Mouse (Mus musculus): ENCODE results near the gene Ilkap. TPM values are rescaled to one million over a fixed set of nuclear protein-coding genes. Genes with fewer than 3 reads are reported as not detected.

Ilkap gene
- total RNA-seq, 2 experiments from 2014 or later: 54.5 to 62.4 TPM

DNA sequence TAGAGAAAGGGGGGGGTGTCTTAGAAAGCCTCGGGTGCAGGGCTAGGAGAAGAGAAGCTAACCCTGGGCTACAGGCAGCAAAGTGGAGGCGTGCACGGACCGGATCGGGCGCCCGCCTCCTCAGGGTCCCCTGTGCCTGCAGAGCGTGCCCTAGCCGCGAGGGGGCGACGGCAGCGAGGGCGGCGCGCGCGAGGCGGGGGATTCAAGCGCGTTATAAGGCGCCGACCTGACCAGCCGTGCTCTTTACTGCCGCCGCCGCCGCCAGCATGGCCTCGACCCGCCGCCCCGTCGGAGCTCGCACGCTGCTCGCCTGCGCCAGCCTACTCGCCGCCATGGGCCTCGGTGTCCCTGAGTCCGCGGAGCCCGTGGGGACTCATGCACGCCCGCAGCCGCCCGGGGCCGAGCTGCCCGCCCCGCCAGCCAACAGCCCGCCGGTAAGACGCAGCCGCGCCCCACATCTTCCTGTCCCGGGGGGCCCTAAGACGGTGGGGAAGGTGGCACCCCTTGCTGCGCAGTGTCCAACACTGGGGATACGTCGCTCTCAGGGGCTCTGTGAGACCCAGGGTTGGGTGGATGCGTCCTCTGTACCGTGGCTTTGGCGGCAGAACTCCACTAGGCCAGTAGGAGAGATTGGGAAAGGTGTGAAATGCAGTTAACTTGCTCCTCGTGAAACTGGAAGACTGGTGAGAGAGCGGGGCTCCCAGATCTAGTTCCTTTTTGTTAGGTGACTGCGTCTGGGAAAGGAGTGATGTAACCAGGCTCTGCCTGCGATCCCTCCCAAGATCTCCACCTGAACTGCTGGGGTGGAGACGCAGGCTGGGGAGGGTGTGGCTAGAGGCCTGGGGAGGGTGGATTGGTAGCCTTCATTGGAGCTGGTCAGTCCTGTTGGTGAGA, 32.2 kb downstream of the Ilkap start, which contains the start of gene Erfe:
Erfe (plus strand) TSS at position 216 of the 894 bp plus-strand sequence.
- DNase-seq (ENCODE audit: low spot score in 2 of 2): peak in 1 of 2 experiments; percentile 34
- intact Hi-C loops (cut with DNase I): no loop called here

DNA sequence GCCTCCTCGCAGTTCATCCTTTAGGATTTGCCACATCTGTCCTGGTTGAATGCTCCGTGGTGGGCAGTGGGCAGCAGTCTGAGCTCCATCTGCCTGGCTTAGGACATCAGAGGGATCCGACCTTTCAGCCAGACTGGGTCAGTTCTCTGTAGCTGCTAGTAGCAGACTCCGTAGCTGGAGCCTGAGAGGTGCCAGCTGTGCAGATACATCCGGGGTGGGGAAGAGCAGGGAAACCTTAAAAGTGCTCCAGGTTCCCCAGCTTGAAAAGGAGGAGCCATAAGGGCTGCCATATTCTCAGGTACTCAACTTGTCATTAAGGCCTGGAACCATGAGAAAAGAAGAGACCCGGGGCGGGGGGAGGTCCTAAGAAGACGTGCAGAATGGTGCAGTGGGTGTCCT, 32.8 kb downstream of the Ilkap start:
- intact Hi-C loops (cut with DNase I): no loop called here
- DNase-seq (ENCODE audit: low spot score in 2 of 2): no peak

DNA sequence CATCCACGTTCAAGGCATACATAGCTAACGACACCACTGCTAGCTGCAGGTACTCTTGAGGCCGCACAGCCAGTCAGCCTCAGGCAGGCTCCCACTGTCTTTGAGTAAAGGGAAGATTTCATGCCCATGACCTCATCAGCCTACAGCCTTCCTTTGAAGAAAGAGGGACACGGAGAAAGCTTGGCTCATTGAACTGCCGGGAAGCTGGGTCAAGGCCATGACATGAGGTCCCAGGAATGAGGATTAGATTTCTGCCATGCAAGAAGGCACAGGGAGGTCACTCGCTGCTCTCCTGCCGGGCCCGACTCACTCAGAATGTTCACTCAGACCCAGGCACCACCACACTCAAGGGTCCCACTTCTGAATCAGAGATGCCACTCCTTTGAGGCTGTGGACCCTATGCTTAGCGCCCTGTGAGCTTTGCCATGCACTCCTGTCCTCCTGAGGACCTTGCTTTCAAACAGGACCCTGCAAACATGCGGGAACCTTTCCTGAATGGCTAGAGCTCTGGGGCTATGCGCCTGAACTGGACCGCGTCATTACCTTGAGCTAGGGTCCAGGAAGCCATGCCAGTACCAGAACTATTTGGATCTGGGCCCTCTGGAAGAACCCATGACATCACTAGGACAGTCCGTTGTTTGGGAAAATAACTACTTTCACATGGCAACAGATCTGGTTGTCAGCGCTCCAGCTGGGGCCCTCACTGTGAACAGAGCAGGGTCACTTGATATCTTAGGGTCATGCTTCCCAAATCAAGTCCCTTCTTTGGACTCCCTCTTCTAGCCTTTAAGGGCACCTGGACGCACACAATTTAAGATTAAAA, 33.6 kb downstream of the Ilkap start:
- no peak for DNase-seq (ENCODE audit: low spot score in 2 of 2)
- intact Hi-C loops (cut with DNase I): no loop called here

DNA sequence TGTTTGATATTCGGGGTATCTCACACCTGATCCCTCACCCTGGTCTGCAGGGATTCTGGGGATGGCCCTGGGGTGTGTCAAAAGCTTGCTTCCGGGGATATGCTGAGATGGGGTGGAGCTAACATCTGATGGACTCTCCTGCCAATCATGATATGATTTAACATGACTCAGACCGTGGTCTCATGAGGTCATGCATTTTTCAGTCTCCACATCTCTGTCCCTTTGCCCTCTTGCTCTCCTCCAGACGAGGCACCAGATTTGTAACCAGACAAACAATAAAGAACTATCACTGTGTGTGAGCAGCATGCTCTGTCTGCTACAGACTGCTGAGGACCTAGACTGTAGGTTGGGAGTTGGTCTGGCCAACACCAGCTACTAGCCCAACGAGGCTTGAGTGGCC, 36.5 kb downstream of the Ilkap start:
- intact Hi-C loops (cut with DNase I): no loop called here
- no peak for DNase-seq (ENCODE audit: low spot score in 2 of 2)

DNA sequence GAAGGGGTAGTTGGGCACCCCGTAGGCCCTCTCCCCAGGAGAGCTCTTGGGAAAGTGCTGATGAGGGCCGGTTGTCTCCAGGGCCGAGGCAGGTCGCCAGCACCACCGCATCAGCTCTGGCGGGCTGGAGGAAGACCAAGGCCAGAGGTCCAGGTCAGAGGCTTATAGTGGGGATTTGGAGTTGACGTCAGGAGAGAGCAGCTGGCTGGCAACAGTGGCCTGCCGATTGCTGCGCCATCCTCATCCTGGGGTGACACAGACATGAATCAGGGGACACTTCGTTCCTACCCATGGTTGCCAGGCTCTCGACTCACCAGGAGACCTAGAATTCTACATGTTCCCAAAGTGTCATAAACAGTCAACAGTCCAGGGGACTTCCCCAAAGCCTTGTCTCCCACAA, 42.5 kb downstream of the Ilkap start:
- DNase-seq (ENCODE audit: low spot score in 2 of 2): no peak
- intact Hi-C loops (cut with DNase I): no loop called here

DNA sequence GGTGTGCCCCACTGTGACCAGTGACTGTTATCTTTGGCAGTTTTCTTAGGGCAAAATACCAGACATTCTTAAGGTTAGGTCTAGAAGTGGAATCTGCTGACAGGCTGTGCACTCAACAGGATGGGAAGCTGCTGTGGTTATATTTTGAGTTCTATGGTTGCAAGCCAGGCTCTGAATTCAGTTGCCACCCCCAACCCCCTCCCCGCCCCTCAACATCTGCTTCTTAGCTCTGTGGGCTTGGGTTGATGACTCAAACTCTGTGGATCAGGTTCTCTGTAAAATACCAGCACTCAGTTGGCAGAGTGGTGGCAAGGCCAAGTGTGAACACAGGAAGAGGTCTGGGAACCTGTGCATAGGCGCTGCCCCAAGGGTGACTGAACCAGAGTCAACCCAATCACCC, 46.3 kb downstream of the Ilkap start:
- peak in 1 of 2 experiments; percentile 15 for DNase-seq (ENCODE audit: low spot score in 2 of 2)
- intact Hi-C loops (cut with DNase I): no loop called here

DNA sequence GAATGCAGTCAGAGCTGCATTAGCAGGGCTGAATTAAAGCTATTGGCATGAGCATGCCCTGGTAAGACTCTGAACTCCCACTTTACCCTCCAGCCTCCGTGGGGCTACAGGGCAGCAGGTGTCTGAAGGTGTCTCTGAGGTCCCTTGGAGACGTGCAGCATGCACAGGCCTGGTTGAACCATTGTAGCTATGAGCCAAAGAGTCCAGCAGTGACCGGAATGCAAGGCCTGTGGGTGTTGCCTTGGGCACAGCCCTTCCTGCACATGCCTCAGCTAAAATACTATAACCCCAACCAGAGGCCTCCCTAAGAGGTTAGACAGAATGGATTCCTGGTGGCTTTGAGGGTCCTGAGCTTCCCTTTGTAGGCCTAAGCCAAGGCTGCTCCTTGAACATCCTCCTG, 47.4 kb downstream of the Ilkap start:
- no peak for DNase-seq (ENCODE audit: low spot score in 2 of 2)
- intact Hi-C loops (cut with DNase I): no loop called here

DNA sequence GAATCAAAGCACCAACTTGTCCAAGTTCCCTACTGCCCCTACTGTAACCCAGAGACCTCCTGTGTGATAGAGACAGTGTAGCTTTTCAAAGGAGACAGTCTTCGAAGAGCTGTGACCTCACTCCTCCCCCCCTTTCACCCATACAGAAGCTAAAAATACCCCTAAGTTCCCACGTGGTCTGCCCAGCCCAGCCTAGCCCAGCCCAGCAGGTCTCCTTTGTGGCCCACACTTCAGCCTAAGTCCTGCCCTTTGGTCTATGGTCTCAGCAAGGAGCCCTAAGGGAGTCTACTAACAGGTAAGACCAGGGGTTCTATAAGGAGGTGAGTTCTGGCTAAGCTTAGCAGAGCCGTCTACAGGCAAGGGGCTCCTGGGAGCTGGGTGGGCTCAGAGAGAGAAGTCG, 47.8 kb downstream of the Ilkap start, which contains the start of gene Klhl30:
Klhl30 (plus strand) TSS at position 176 of the 400 bp plus-strand sequence.
- DNase-seq (ENCODE audit: low spot score in 2 of 2): no peak
- intact Hi-C loops (cut with DNase I): no loop called here

DNA sequence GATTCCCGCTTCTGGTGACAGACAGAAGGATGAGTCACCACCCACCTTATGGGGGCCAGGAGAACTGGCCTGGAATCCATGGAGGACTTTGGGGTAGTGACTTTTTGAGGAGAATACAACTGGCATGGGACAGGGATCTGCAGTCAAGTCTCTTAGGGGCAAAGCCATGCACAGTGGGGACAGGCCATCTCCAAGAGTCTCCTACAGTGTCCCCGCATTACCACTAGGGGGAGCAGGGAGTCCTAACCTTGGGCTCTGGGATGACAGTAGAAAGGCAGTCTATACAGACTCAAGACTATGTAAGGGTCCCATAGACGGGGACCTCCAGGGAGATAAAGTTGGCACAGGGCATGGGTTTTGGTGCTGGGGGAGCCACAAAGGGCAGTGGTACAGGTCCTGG, 51.7 kb downstream of the Ilkap start:
- DNase-seq (ENCODE audit: low spot score in 2 of 2): peak; percentile 51 to 53
- intact Hi-C loops (cut with DNase I): loop anchor here (5.0 to 10.0 kb wide), 2 partner anchors 170 to 422 kb away; partner anchors contain the start of gene Ramp1

DNA sequence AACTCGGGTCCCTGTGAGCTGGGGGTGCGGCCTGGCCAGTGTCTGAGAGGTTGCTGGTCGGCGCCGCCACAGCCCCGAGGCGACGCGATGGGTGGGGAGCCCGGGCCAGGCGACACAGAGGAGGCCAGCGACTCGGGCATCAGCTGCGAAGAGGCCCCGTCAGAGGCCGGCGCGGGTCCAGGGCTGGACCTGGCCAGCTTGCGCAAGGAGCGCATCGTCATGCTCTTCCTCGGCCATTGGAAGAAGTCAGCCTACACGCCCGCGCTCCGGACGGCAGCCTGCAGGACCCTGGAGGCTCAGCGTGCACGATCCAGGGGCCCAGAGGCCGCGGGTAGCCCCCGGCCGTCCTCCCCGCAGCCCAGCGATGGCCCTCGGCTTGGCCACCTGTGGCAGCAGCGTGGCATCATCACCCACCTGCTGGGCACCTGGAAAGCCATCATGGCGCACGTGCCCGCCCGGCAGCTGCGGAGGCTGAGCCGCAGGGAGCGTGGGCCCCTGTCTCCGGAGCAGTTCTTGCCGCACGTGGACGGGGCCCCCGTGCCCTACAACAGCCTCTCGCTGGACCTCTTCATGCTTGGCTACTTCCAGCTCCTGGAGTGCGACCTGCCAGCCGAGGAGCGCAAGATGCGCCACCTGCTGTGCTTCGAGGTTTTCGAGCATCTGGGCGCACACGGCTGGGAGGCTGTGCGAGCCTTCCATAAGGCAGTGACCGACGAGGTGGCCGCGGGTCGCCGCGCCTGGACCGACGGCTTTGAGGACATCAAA, 53.5 kb downstream of the Ilkap start:
- intact Hi-C loops (cut with DNase I): loop anchor here (5.0 to 10.0 kb wide), 2 partner anchors 168 to 420 kb away; partner anchors contain the start of gene Ramp1
- DNase-seq (ENCODE audit: low spot score in 2 of 2): peak; percentile 27

DNA sequence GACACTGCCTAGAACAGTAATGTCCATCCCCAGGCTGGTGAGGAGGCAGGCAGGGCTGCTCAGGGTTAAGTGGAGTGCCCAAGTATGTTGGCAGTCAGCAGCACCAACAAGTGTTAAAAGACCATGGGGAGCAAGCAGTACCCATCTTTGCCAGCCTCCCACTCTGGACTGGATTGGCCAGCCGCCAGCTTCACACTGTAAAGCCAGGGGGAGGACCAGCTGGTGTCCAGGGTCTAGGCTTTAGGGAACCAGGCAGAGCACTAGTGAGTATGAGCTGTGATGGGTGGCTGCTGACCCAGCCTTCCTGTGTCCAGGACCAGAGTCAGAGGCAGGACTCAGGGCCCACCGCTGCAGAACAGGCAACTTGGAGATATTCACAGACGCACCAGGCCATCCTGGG, 54.6 kb downstream of the Ilkap start:
- intact Hi-C loops (cut with DNase I): loop anchor here (10.0 kb wide), 1 partner anchor 419 kb away; no protein-coding TSS in a partner anchor
- DNase-seq (ENCODE audit: low spot score in 2 of 2): peak; percentile 18 to 38

DNA sequence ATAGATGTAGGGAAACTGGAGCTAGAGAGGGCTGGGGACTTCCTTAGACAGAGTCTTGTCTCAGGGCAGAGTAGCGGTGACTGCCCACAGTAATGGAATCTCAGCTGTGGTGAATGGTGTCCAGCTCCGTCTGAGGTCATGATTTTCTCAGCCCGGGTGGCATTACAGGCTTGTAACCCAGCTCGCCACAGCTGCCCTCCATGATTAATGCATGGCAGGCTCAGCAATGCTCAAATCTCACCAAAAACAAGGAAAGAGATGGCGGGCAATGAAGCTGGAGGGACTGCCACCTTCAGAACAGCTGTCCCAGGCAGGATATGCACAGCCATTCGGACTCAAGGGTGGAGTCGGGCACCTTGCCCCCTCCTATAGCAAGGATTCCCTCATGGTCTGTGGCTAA, 61.3 kb downstream of the Ilkap start:
- intact Hi-C loops (cut with DNase I): no loop called here

DNA sequence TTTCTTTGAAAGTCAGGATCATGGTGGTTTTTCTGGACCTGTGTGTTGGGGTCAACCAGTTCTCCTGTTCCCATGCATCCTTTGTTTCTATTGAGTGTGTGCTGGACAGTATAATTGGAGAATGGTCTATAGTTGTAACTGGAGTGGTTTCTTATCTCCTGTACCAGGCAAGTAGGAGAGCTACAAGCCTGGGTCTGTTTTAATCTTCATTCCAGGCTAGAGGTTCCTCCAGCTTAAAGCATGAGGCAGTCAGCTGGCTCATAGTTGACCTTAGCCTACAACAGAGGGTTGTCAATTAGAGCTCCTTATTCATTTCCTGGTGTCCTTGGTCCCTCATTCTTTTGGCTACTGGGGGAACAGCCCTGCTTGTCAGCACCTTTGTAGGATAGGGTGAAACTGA, 65.0 kb downstream of the Ilkap start:
- DNase-seq (ENCODE audit: low spot score in 2 of 2): no peak
- intact Hi-C loops (cut with DNase I): no loop called here

More for the DNA sequence above, 61.3 kb downstream of the Ilkap start:
- DNase-seq (ENCODE audit: low spot score in 2 of 2): no peak

DNA sequence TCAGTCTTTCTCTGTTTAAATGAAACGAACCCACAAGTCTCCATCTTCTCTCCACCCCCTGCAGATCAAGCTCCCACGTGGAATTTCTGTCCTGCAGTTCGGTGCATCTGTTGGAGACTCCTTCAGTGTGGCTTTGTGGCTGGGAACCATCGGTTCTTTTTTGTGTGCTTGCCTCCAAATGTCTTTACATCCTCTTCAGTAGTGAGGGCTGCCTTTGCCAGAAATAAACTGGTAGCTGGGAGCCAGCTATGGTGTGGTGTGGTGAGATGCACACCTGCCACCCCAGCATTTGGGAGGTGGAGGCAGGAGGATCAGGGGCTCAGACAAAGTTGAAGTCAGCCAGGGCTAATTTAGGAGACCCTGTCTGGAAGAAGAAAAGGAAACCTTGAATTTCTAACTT, 66.5 kb downstream of the Ilkap start:
- intact Hi-C loops (cut with DNase I): no loop called here
- peak; percentile 35 to 56 for DNase-seq (ENCODE audit: low spot score in 2 of 2)

DNA sequence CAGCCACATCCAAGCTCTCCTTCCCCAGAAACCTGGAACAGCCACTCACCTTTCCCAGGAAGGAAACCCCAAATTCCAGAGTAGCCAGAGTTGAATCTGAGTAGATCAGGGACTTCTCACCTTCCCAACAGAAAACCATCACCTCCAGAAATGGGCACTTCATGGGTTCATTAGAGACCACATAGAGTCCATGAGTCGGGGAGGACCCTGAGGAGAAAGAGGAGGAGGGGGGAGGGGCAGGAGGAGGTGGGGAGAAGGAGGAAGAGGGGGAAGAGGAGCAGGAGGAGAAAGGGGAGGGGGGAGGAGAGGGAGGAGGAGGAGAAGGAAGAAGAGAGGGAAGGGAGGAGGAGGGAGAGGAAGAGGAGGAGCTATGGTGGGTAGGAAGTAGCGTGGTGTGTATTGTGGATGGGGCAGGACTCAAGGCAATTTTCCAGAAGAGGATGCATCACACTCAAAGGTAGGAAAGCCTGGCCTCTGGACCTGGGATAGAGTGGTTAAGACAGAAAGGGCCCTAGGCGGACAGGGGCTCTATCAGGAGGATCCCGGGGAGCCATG, 73.0 kb downstream of the Ilkap start:
- intact Hi-C loops (cut with DNase I): no loop called here
- no peak for DNase-seq (ENCODE audit: low spot score in 2 of 2)

DNA sequence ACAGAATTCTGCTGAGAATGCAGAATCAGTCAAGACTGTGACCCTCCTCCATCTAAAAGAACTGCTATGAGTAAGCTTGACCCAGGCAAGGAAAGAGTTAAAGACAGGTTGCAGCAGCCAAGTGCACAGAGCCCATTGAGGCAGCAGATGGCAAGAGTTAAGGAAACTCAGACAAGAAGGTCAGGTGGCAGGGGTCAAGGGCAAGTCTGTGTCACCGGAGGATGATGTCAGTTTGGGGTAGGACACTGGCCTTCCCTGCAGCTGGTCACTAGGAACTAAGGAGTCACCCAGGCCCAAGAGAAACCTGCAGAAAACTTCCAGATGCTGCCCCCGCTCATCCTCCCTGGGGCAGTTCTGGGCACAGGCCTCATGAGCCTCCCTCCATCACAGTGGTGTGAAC, 74.0 kb downstream of the Ilkap start:
- intact Hi-C loops (cut with DNase I): no loop called here

More for the DNA sequence above, 74.0 kb downstream of the Ilkap start:
- no peak for DNase-seq (ENCODE audit: low spot score in 2 of 2)
